Mouse (Mus musculus): ENCODE results near the gene Vmn2r96.
"Not testable (repeated sequence)": the region's sequence is repeated elsewhere in the genome, so short reads cannot be mapped to it uniquely, and the experiment has no call there.

The Vmn2r96 gene

DNA sequence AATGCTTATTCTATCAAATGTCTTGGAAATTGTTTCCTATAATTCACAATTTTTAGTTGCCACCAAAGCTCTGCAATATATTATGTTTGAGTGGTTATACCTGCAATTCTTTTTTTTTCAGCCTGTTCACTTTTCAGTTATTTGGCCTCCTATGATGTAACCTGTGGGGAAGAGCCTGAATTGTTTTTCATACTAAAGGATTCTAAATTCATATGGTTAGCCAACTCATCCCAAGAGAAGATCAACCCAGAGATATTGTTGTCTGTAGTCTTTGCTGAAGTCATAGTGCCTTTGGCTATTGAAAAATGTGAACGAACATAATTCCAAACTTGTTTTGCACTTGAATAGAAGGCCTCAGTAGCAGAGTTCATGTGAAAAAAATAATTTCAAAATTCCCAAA lies at the start of gene Vmn2r96:
TSS of gene Vmn2r96 (plus strand) at position 301 of the 400 bp plus-strand sequence.
- in situ Hi-C loops (cut with MseI, MboI), result not testable (repeated sequence)

GRCm38 (mm10) chr17:18523371-18523770 lies 49.6 kb upstream of the Vmn2r96 start:
- in situ Hi-C loops (cut with MseI, MboI), result no loop called here

DNA sequence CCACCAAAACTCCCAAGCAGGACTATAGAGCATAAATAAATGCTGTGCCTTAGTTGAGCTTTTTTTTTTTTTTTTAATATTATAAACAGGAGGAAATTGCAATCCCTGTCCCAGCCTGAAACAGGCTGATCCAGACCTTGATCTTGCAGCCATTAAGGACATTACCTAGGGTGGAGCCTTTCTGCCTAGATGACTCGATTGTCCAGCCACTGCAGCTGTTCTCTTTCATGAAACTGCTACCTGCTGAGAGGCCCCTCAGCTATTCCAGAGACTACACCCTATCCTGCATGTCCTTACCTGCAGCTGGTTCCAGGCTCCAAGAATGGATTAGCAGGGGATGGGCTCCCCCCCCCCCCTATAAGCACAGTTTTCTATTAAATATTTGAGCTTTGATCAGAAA lies 49.0 kb upstream of the Vmn2r96 start:
- in situ Hi-C loops (cut with MseI, MboI), result no loop called here

- in situ Hi-C loops (cut with MseI, MboI), result not testable (repeated sequence)
Measured at GRCm38 (mm10) chr17:18558212-18559158, 14.5 kb upstream of the Vmn2r96 start.

- in situ Hi-C loops (cut with MseI, MboI), result not testable (repeated sequence)
Measured at GRCm38 (mm10) chr17:18566186-18566585, 6.8 kb upstream of the Vmn2r96 start.

- in situ Hi-C loops (cut with MseI, MboI), result not testable (repeated sequence)
Measured at GRCm38 (mm10) chr17:18615151-18615550, 42.2 kb downstream of the Vmn2r96 start.

- in situ Hi-C loops (cut with MseI, MboI), result no loop called here
Measured at GRCm38 (mm10) chr17:18626532-18626931, 53.6 kb downstream of the Vmn2r96 start.

All from mouse trophoblast stem cell (cell line).